Mouse (Mus musculus) hindbrain, postnatal 0 days (tissue): ENCODE data around the gene Fam69b. TPM values are rescaled to one million over a fixed set of nuclear protein-coding genes. Genes with fewer than 3 reads are reported as not detected.

ENCODE experiments used
- ATAC-seq: fragments of 200-750 bp; cut with Nextera tagmentation; 2 replicates; pipeline ENCODE4 v1.8.0; 2017; ENCODE audit warnings: mild to moderate bottlenecking, moderate TSS enrichment, moderate library complexity
- DNase-seq: peaks from one replicate; pipeline ENCODE4 v3.0.0-alpha.2; 2015; ENCODE audit warnings: low spot score
- H3K27ac ChIP-seq: fragments of 300-500 bp; sonication (generic); 2 replicates; pipeline ENCODE4 v1.5.1; 2014; ENCODE audit warnings: mild to moderate bottlenecking
- H3K27me3 ChIP-seq: fragments of 300-500 bp; sonication (generic); 2 replicates; pipeline ENCODE4 v1.6.1; 2014; ENCODE audit warnings: low read length, mixed read lengths; ENCODE audit not compliant: insufficient read depth
- H3K36me3 ChIP-seq: fragments of 300-500 bp; sonication (generic); 2 replicates; pipeline ENCODE4 v1.6.1; 2014; ENCODE audit warnings: low read length, mixed read lengths; ENCODE audit not compliant: insufficient read depth
- H3K4me1 ChIP-seq: fragments of 300-500 bp; sonication (generic); 2 replicates; pipeline ENCODE4 v1.6.1; 2014; ENCODE audit warnings: antibody characterized with exemption, low read length, mixed read lengths; ENCODE audit not compliant: insufficient read depth
- H3K4me2 ChIP-seq: fragments of 300-500 bp; sonication (generic); 2 replicates; pipeline ENCODE4 v1.6.1; 2014; ENCODE audit warnings: low read depth, mild to moderate bottlenecking, low read length, moderate library complexity, mixed read lengths
- H3K4me3 ChIP-seq: fragments of 300-500 bp; sonication (generic); 2 replicates; pipeline ENCODE4 v1.5.1; 2014; ENCODE audit warnings: low read length
- H3K9ac ChIP-seq: fragments of 300-500 bp; sonication (generic); replicated peaks from 2 replicates; pipeline ENCODE4 v1.6.1; 2014; ENCODE audit warnings: mild to moderate bottlenecking, low read length, moderate library complexity, mixed read lengths
- H3K9me3 ChIP-seq: fragments of 300-500 bp; sonication (generic); 2 replicates; pipeline ENCODE4 v1.6.1; 2016; ENCODE audit warnings: low read length, mixed read lengths
- CTCF ChIP-seq: IDR thresholded peaks from 2 replicates; pipeline ENCODE4 v1.5.1; 2016; ENCODE audit warnings: antibody characterized with exemption, control low read depth, low read depth
- WGBS: fragments of 180-500 bp; shearing (Covaris S2); extraction: QIAGEN DNeasy Blood & Tissue Kit; methylation state at CpG from one replicate; pipeline ENCODE4 v1.1.7; 2014; 5-methylcytosine and 5-hydroxymethylcytosine counted together
- polyA plus RNA-seq: library from polyadenylated mRNA; unstranded; fragments of >200 nt; fragmentation: Nextera tagmentation; extraction: Ambion mirVana; gene quantifications from 2 replicates; pipeline ENCODE4 v1.2.1, GENCODE M21; 2015
- total RNA-seq: library from RNA; depleted of rRNA; stranded (reverse); fragments of >200 nt; gene quantifications from 2 replicates; pipeline ENCODE4 v1.2.3, GENCODE M21; 2014

The Fam69b gene
- total and polyA plus RNA-seq, 2 experiments from 2014 or later: 142 to 302 TPM

GRCm38 (mm10) chr2:26632541-26633395, 4.5 kb downstream of the Fam69b start:
- peaks cover 34% of the 10 kb centered on the region for H3K36me3 ChIP-seq
- no peaks in the 10 kb centered on the region for H3K9me3 ChIP-seq
- TF ChIP-seq CTCF: no peak
- WGBS: 72% methylated on average over 16 of the region's 16 CpGs
- no peak overlapping the region for H3K4me2 ChIP-seq
- no peak overlapping the region for H3K4me3 ChIP-seq
- peaks cover 14% of the 10 kb centered on the region for H3K4me1 ChIP-seq
- ATAC-seq: no peak
- no peak overlapping the region for H3K27ac ChIP-seq
- no peak for DNase-seq
- H3K9ac ChIP-seq: peak overlapping the region; percentile 17; the same call in 1 of the 2 replicates
- no peaks in the 10 kb centered on the region for H3K27me3 ChIP-seq

DNA sequence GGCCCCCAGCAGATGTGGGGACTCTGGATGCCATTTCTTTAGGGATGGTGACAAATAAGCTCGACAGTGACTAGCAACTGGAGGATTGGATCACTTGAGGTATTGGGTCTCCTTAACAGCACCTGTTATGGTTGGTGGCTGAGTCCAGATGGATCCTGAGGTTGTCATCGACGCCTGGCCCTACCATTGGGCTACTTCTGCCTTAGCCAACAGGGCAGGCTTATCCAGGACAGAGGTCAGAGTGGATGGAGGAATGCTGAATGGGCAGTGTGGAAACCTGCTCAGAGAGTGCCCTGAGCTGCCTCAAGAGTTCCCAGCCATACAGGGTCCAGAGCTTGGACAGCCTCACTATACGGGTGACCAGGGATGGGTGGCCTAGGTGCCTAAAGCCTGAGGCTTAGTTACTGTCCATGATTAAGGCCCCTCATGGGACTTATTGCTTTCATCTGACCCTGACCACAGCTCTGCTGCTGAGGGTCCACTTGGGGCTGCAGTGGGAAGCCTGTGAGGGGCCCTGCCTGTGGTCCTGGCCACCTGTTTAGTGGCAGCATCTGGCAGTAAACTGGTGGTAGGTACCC, 5.8 kb downstream of the Fam69b start:
- Histone ChIP-seq H3K36me3 (peaks cover 35% of the 10 kb centered on the region), H3K9ac (no peak overlapping the region), H3K9me3 (no peaks in the 10 kb centered on the region), H3K4me2 (no peak overlapping the region), H3K4me1 (peaks cover 22% of the 10 kb centered on the region), H3K4me3 (no peak overlapping the region), H3K27me3 (no peaks in the 10 kb centered on the region), H3K27ac (no peak overlapping the region)
- no peak for TF ChIP-seq CTCF
- ATAC-seq: no peak
- DNase-seq: no peak
- WGBS: 76% methylated on average over 4 of the region's 4 CpGs

DNA sequence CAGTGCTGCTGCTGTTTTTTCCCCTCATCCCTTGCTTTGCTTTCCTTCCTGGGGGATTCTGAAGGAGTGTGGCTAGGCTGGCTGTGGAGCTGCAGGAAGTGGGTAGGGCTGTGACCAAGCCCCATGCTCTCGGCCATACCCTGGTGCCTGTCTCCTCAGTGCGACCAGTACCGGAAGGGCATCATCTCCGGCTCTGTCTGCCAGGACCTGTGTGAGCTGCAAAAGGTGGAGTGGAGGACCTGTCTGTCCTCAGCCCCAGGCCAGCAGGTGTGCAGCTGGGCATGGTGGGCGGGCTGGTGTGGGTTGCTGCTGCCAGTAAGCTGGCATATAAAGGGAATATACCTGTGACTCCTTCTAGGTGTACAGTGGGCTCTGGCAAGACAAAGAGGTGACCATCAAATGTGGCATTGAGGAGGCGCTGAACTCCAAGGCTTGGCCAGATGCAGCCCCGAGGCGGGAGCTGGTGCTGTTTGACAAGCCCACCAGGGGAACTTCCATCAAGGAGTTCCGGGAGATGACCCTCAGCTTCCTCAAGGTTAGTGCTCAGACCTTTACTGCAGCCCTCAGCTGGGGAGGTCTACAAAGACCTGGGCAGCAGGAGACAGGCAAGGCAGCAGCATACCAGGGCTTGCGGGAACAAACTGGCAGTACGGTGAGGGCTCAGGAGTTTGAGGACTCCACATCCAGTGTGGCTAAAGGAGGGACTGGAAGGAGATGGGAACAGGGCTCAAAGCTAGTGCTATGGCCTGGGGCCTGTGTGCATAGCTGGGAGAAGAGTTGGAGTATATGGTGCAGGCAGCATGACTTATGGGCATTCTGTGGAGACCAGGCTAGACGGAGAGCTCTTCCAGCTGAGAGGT, 6.6 kb downstream of the Fam69b start:
- Histone ChIP-seq H3K27ac (no peak overlapping the region; the same call in 1 of the 2 replicates), H3K4me1 (peaks cover 14% of the 10 kb centered on the region), H3K9me3 (no peaks in the 10 kb centered on the region), H3K9ac (no peak overlapping the region), H3K27me3 (no peaks in the 10 kb centered on the region), H3K4me3 (no peak overlapping the region), H3K4me2 (no peak overlapping the region), H3K36me3 (peaks cover 35% of the 10 kb centered on the region)
- WGBS: 64% methylated on average over 12 of the region's 12 CpGs
- DNase-seq (no peak), ATAC-seq (no peak)
- TF ChIP-seq CTCF: no peak

DNA sequence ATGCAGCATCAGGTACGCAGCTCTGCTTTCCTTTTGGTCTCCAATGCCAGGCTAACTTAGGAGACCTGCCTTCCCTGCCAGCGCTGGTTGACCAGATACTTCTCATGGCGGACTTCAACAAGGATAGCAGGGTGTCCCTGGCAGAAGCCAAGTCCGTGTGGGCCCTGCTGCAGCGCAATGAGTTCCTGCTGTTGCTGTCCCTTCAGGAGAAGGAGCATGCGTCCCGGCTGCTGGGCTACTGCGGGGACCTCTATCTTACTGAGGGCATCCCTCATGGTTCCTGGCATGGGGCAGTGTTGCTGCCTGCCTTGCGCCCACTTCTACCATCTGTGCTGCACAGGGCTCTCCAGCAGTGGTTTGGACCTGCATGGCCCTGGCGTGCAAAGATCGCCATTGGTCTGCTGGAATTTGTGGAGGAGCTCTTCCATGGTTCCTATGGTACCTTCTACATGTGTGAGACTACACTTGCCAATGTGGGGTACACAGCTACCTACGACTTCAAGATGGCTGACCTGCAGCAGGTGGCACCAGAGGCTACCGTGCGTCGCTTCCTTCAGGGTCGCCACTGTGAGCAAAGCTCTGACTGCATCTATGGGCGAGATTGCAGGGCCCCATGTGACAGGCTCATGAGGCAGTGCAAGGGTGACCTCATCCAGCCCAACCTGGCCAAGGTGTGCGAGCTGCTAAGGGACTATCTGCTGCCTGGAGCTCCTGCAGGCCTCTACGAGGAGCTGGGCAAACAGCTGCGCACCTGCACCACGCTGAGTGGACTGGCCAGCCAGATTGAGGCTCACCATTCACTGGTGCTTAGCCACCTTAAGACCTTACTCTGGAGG, 7.5 kb downstream of the Fam69b start:
- H3K27ac ChIP-seq: no peak overlapping the region; the same call in 1 of the 2 replicates
- H3K4me2 ChIP-seq: no peak overlapping the region
- peaks cover 14% of the 10 kb centered on the region for H3K4me1 ChIP-seq
- no peak overlapping the region for H3K9ac ChIP-seq
- no peaks in the 10 kb centered on the region for H3K9me3 ChIP-seq
- TF ChIP-seq CTCF: no peak
- no peak overlapping the region for H3K4me3 ChIP-seq
- DNase-seq (no peak), ATAC-seq (no peak)
- WGBS: 72% methylated on average over 21 of the region's 21 CpGs
- no peaks in the 10 kb centered on the region for H3K27me3 ChIP-seq
- H3K36me3 ChIP-seq: peaks cover 35% of the 10 kb centered on the region

GRCm38 (mm10) chr2:26636325-26636635, 8.0 kb downstream of the Fam69b start:
- H3K36me3 ChIP-seq: peaks cover 35% of the 10 kb centered on the region
- H3K4me3 ChIP-seq: no peak overlapping the region
- H3K4me2 ChIP-seq: no peak overlapping the region
- H3K27me3 ChIP-seq: no peaks in the 10 kb centered on the region
- no peak for DNase-seq
- no peaks in the 10 kb centered on the region for H3K9me3 ChIP-seq
- peaks cover 14% of the 10 kb centered on the region for H3K4me1 ChIP-seq
- H3K27ac ChIP-seq: no peak overlapping the region
- H3K9ac ChIP-seq: no peak overlapping the region
- TF ChIP-seq CTCF: no peak
- WGBS: 56% methylated on average over 2 of the region's 2 CpGs
- ATAC-seq: no peak

- no peak overlapping the region for H3K4me2 ChIP-seq
Measured at GRCm38 (mm10) chr2:26637316-26637932, 9.2 kb downstream of the Fam69b start.

More at GRCm38 (mm10) chr2:26637316-26637932, 9.2 kb downstream of the Fam69b start:
- H3K27me3 ChIP-seq: no peaks in the 10 kb centered on the region
- ATAC-seq (no peak), DNase-seq (no peak)
- no peak overlapping the region for H3K9ac ChIP-seq
- 75% methylated on average over 4 of the region's 4 CpGs for WGBS
- no peak overlapping the region for H3K4me3 ChIP-seq
- no peak overlapping the region for H3K27ac ChIP-seq
- no peaks in the 10 kb centered on the region for H3K9me3 ChIP-seq
- H3K4me1 ChIP-seq: peaks cover 14% of the 10 kb centered on the region
- no peak for TF ChIP-seq CTCF
- H3K36me3 ChIP-seq: peaks cover 35% of the 10 kb centered on the region
